Mouse (Mus musculus): ENCODE results near the gene Pi4ka.

Gene Pi4ka

GRCm38 (mm10) chr16:17334574-17334973, 71.5 kb downstream of the Pi4ka start:
- no peak for DNase-seq (ENCODE audit: low spot score)

DNA sequence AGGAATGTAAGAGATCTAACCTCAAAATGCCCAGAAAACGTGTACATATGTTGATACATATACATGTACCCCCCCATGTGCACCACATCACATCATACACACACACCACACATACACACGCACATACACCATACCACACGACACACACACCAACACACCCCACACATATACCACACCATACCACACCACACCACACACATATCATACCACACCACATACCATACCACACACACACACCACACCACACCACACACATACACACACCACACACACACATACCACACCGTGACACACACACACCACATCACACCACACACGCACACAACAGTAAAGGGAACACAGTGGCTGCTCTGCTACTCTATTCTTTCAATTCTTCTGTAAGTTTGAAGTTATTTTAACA, 74.3 kb downstream of the Pi4ka start:
- DNase-seq (ENCODE audit: low spot score), result no peak

DNA sequence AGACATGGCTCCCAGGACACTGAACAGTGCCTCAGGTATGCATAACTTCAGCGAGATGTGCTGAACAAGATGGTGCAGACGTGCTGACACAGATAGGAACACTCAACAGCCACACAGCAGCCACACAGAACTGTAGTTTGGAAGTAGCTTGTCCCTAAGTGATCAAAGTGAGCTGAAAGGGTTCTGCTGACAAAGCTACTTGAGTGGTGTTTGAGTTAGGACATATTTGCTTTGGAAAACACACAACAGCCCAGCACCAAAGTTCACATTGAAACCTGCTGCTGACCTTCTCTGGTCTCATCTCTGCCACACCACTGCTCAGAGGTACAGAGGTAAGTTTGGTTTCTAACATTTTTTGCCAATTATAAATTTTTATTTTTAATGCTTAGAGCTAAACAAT, 75.0 kb downstream of the Pi4ka start, which contains the start of gene Serpind1:
Gene Serpind1 (plus strand): TSS at position 256 of the 400 bp plus-strand sequence.
- no peak for DNase-seq (ENCODE audit: low spot score)

DNA sequence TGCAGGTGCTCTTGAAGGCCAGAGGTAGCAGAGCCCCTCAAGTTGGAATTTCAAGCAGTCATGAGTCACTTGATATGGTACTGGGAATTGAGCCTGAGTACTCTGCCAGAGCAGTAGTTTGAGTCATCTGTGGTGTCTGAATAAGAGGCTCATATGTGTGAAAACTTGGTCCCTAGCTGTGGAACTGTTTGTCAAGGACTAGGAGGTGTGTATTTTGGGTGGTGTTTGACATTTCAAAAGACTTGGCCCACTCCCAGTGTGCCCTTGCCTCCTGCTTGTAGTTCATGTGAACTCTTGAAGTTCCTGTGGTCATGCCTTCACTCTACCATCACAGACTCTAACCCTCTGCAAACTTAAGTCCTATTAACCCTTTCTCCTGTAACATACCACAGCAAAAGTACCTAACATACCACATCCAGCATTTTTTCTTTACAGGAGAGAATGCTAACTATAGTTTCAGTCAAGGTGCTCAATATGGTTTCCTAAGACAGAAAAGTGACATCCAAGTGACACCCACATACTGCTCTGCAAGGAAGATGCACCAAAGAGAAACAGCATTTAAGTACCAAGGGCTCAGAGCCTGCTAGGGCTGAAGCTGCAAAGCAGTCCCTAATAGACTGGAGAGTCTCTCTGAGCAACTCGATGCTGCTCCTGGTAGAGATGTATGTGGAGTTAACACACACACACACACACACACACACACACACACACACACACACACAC, 76.1 kb downstream of the Pi4ka start:
- DNase-seq (ENCODE audit: low spot score), result no peak

DNA sequence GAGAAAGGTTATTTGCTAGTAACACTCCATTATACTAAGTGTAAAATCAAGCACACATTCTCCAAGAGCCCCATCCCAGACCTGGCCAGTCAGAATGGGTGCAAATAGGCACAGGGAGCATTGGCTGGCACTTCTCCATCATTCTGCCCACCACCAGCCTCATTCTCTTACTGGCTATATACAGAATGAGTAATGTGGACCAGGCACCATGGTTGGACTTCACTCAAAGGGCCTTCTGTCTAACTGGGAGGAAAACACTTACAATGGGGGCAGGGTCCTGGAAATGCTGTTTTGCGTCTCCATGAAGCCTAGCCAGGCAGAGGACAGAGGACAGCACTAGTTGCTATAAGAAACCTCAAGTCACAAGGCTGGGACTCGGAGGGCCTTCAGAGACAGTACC, 80.0 kb downstream of the Pi4ka start:
- DNase-seq (ENCODE audit: low spot score), result no peak

- DNase-seq (ENCODE audit: low spot score), result no peak
These were observed 81.4 kb downstream of the Pi4ka start for GRCm38 (mm10) chr16:17324745-17325144.

- DNase-seq (ENCODE audit: low spot score), result no peak
These were observed 84.6 kb downstream of the Pi4ka start for GRCm38 (mm10) chr16:17321481-17321880.

DNA sequence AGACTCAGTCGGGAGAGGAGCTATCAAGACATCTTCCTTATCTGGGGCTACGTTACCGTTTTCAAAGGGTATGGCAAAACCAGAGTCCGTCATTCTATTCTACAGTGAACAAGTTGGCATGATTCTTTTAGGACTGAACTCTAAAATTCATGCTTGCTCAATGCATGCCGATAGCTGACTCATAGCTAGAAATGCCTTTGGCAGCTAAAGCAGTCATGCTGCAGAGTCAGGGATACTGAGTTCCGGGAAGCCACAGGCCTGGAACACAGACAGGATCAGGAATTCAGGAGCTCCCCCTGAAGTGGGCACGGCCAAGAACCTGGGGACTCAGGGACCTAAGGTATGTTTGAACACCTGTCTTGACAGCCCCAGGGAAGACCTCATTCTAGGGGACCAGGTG, 89.6 kb downstream of the Pi4ka start:
- DNase-seq (ENCODE audit: low spot score), result no peak

DNA sequence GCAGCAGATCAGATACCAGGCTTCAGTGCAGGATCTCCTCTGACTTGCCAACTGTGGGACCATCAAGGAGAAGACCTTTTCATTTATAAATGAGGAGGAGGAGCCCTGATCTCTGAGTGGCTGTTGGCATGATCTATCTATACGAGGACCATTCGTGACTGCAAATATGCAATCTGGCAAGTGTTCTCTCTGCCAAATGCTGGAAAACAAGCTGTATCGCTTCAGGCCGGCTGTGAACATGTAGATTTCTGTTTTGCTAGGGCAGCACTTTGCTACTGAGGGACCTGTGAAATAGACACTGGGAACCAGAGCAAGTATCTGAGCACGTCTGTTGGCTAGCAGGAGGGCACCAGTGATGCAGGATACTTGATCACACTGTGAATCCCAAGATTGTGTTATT, 93.6 kb downstream of the Pi4ka start:
- DNase-seq (ENCODE audit: low spot score), result no peak

GRCm38 (mm10) chr16:17309036-17309435, 97.1 kb downstream of the Pi4ka start:
- no peak for DNase-seq (ENCODE audit: low spot score)

GRCm38 (mm10) chr16:17307461-17307860, 98.7 kb downstream of the Pi4ka start:
- no peak for DNase-seq (ENCODE audit: low spot score)

DNA sequence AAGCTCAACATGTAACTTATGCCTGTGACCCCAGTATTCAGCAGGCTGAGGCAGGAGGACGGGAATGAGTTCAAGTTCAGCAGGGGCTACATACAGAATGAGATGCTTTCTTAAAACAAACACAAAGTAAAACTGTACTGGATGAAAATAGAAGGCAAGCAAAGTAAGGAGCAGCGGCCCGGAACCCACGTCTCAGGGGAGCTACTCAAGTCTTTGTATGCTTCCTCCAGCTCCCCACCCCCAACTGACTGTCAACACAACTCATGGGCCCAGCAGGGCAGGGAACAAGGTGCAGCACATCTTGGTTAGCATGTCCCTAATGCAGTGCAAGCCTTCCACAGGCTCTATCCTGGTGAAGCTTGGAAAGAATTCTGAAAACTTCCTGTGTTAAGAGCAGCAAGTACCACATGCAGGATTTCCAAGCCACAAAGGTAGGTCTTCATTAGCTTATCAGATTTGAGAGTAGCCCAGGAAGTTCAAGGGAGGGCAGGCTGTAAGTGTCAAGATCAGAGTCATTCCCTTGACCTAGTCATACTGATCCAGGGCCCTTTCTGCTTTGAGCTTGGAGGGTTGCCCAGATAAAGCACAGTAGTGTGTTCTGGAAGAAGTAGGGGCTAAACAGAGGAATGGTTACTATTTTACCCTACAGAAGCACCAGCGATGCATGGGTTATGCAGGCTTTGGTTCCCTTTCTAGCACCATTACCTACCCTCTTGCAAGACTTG, 102.4 kb downstream of the Pi4ka start:
- no peak for DNase-seq (ENCODE audit: low spot score)

DNA sequence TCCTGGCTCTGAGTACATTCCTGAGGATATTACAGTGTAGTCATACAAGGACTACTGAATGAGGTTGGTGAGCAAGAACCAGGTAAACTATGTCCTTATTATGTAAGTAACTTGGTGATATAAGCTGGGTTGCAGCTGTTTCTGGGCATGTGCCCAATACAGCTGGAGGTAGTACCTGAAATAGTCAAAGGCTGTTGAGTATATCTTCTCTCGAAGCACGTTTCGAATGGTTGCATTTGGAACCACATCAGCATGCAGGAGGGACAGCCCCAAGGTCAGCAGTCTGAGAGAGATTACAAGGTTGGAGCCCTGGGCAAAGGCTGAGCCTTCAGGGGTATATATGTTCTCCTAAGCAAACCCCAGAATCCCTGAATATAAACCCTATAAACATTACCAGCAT, 105.3 kb downstream of the Pi4ka start:
- no peak for DNase-seq (ENCODE audit: low spot score)

DNA sequence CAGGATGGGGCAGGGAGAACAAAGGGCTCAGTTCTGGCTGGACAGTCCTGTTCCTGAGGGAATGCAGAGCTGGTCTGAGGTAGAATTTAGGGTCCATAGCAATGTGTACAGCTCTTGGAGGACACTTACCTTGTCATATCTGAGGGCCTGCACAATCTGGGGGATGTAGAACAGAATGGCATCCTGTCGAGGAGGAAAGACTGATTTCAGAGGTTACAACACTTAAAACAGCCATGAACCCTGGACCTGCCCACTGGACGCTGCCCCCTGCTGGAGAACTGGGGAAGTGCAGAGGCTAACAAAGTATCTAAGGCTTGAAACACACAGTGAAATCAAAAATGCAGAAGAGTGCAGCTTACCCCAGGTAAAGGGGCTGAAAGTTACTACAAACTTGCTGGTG, 113.4 kb downstream of the Pi4ka start:
- DNase-seq (ENCODE audit: low spot score), result peak; percentile 37

- DNase-seq (ENCODE audit: low spot score), result no peak
These were observed 115.1 kb downstream of the Pi4ka start for GRCm38 (mm10) chr16:17291016-17291415.

- no peak for DNase-seq (ENCODE audit: low spot score)
These were observed 119.0 kb downstream of the Pi4ka start for GRCm38 (mm10) chr16:17287103-17287502.

- DNase-seq (ENCODE audit: low spot score), result no peak
These were observed 123.0 kb downstream of the Pi4ka start for GRCm38 (mm10) chr16:17283151-17283550.

- no peak for DNase-seq (ENCODE audit: low spot score)
These were observed 125.6 kb downstream of the Pi4ka start for GRCm38 (mm10) chr16:17280471-17280870.

DNA sequence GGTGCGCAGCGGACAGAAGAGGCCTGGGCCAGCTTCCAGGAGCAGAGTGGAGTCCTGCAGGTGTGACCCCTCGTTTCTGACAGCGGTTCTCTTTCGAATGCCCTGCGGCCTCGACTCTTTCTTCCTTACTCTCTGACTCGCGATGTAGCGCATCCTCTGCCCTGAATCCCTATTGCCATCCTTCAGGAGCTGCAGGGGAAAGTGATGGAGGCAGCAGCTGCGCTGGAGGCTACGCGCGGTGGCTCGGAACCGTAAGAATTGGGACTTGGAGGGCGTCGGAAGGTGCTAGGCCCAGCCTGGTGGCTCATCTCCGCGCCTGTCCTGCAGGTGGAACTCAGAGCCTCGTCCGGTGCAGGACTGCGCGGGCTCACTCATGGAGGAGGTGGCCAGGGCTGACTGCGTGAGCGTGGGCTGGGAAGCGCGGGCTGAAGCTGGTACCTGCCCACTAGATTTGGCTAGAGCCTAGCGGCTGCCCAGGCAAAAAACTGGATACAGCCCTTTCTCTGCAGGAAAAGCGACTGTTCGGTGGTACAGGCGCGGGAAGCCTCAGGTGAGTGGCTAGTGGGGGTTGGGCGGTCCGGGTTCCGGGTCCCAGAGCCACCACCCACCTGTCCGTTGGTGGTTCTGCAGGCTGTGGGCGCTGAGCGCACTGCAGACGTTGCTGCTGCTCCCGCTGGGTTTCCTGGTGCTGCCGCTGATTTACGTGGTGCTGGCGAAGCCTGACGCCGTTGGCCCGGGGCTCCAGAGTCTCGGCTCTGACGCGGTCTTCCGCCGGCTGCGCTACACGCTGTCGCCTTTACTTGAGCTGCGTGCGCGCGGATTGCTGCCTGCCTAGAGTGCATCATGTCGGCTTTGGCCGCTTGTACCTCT, 128.5 kb downstream of the Pi4ka start:
- no peak for DNase-seq (ENCODE audit: low spot score)

GRCm38 (mm10) chr16:17276164-17277151, 129.7 kb downstream of the Pi4ka start:
- peak; percentile 59 for DNase-seq (ENCODE audit: low spot score)

DNA sequence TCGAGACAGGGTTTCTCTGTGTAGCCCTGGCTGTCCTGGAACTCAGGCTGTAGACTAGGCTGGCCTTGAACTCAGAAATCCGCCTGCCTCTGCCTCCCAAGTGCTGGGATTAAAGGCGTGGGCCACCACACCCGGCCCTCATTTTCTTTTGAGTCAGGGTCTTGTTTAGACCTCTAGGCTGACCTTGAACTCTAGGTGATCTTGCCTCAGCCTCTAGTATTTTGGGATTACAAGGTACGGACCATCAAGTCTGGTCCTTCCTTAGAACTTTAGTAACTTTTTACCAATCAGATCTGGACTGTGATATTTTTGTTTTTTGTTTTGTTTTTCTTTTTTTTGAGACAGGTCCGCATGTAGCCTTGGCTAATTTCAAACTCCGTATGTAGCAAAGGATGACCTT, 130.4 kb downstream of the Pi4ka start, which contains the start of gene Tmem191c:
Gene Tmem191c (plus strand): TSS at position 357 of the 400 bp plus-strand sequence.
- no peak for DNase-seq (ENCODE audit: low spot score)

All from urinary bladder, postnatal 10 days (tissue).